Mouse (Mus musculus): ENCODE data around the gene Pkib. TPM values are rescaled to one million over a fixed set of nuclear protein-coding genes. Genes with fewer than 3 reads are reported as not detected.

Pkib gene
- polyA plus RNA-seq, 1 experiment from 2014 or later: 5.2 TPM

DNA sequence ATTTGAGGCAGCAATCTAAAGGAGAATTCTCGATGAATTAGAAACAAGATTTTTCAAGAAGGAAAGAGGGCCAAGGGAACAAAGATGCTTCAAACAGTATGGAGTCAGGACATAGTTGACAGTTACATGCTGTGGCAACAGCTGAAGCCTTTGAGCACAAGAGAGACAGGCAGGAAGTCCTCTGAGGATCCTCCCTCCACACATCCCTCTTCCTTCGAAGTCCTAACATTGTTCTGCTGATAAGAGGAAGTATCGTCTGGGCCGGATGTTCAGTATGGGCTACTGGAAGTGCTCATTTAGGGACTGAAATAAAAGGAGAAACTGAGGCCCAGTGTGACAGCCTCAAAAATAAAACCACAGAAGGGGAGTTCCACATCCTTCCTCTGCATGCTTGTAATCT is 5.2 kb downstream of the Pkib start:
- no peaks in the 10 kb centered on the region for H3K9me3 ChIP-seq (replicated peaks; ENCODE audit: control insufficient read depth, low read length, poor library complexity, severe bottlenecking)
- no peak overlapping the region for H3K27ac ChIP-seq (ENCODE audit: low read length)
- no peak overlapping the region for H3K9ac ChIP-seq (ENCODE audit: low read depth, low read length)
- H3K36me3 ChIP-seq (ENCODE audit: control insufficient read depth, insufficient read depth, low read length): no peaks in the 10 kb centered on the region
- ATAC-seq: no peak
- H3K4me2 ChIP-seq (ENCODE audit: low read length): no peak overlapping the region
- H3K4me1 ChIP-seq (ENCODE audit: control insufficient read depth, insufficient read depth, low read length): 0 out of 2 replicates have a peak, but pooled peaks cover 2% of the 10 kb centered on the region
- no peaks in the 10 kb centered on the region for H3K27me3 ChIP-seq (ENCODE audit: control insufficient read depth, insufficient read depth, low read depth, low read length)
- no peak overlapping the region for H3K4me3 ChIP-seq (ENCODE audit: low read depth, low read length)
- 62% methylated on average over 4 of the region's 4 CpGs for WGBS

DNA sequence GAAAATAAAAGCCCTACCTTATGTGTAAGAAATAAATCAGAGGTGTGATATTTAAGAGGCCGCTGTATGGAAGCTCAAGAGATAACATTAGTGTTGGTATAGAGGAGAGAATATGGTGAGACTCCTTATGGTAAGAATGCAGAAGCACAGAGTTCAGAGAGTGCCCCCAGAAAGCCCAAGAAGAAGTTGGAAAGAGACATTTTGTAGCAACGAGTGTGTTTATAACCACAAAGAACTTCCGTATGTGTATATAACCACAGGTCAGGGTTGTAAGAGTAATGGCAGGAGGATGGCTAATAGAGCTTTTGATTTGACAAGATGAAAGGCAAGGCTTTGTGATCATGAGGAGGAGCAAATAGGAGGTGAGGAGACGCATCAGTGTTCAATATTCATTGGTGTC is 6.5 kb downstream of the Pkib start:
- Histone ChIP-seq H3K27me3 (ENCODE audit: control insufficient read depth, insufficient read depth, low read depth, low read length) (no peaks in the 10 kb centered on the region), H3K9ac (ENCODE audit: low read depth, low read length) (no peak overlapping the region), H3K27ac (ENCODE audit: low read length) (no peak overlapping the region), H3K4me2 (ENCODE audit: low read length) (no peak overlapping the region), H3K4me3 (ENCODE audit: low read depth, low read length) (no peak overlapping the region), H3K36me3 (ENCODE audit: control insufficient read depth, insufficient read depth, low read length) (no peaks in the 10 kb centered on the region), H3K9me3 (replicated peaks; ENCODE audit: control insufficient read depth, low read length, poor library complexity, severe bottlenecking) (no peaks in the 10 kb centered on the region), H3K4me1 (ENCODE audit: control insufficient read depth, insufficient read depth, low read length) (no peaks in the 10 kb centered on the region)
- 89% methylated on average over 4 of the region's 4 CpGs for WGBS
- no peak for ATAC-seq

- no peak for ATAC-seq
- Histone ChIP-seq H3K4me3 (ENCODE audit: low read depth, low read length) (no peak overlapping the region), H3K4me2 (ENCODE audit: low read length) (no peak overlapping the region), H3K36me3 (ENCODE audit: control insufficient read depth, insufficient read depth, low read length) (no peaks in the 10 kb centered on the region), H3K27ac (ENCODE audit: low read length) (no peak overlapping the region), H3K9me3 (replicated peaks; ENCODE audit: control insufficient read depth, low read length, poor library complexity, severe bottlenecking) (no peaks in the 10 kb centered on the region), H3K27me3 (ENCODE audit: control insufficient read depth, insufficient read depth, low read depth, low read length) (no peaks in the 10 kb centered on the region), H3K4me1 (ENCODE audit: control insufficient read depth, insufficient read depth, low read length) (no peaks in the 10 kb centered on the region), H3K9ac (ENCODE audit: low read depth, low read length) (no peak overlapping the region)
- 81% methylated on average over 3 of the region's 3 CpGs for WGBS
Observed at GRCm38 (mm10) chr10:57639540-57639939, 7.8 kb downstream of the Pkib start.

DNA sequence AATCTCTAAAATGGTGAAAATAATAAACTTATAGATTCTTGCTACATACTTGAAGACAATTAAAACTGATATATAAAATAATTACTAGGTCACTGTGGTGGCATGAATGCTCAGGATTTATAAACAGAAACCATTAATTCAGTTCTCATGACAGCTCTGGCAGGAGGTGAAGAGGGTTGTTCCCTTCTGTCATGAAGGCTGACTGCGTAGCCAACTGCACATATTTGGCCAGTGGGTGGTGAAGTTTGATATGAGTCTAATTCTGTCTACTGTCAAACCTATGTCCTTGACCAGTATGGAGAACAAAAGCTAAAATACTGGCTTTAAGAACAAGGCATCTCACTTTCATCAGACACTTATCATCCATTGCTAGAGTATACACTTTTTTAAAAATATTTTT is 21.5 kb downstream of the Pkib start:
- Histone ChIP-seq H3K4me1 (ENCODE audit: control insufficient read depth, insufficient read depth, low read length) (no peaks in the 10 kb centered on the region), H3K27me3 (ENCODE audit: control insufficient read depth, insufficient read depth, low read depth, low read length) (no peaks in the 10 kb centered on the region), H3K9ac (ENCODE audit: low read depth, low read length) (no peak overlapping the region), H3K9me3 (replicated peaks; ENCODE audit: control insufficient read depth, low read length, poor library complexity, severe bottlenecking) (no peaks in the 10 kb centered on the region), H3K36me3 (ENCODE audit: control insufficient read depth, insufficient read depth, low read length) (no peaks in the 10 kb centered on the region), H3K4me2 (ENCODE audit: low read length) (no peak overlapping the region), H3K27ac (ENCODE audit: low read length) (no peak overlapping the region), H3K4me3 (ENCODE audit: low read depth, low read length) (no peak overlapping the region)
- WGBS: 83% methylated on average over 1 of the region's 1 CpGs
- ATAC-seq: no peak

DNA sequence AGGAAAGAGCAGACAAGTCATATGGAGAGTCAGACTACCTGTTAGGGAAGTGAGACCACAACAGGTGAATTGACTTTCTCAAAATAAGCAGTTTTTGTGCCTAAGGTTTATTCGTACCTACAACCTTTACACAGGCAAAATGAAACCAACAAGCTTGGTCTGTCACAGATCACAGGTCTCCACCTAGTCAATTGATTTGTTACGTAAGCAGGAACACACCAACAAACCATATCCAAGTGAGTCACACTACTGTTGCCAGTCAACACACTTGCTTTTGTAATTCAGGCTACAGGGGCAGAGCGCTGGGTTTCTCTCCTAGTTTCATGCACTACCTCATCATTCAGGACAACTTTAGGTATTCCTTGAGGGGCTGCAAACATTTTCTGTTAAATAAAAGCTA is 28.7 kb downstream of the Pkib start:
- Histone ChIP-seq H3K9me3 (replicated peaks; ENCODE audit: control insufficient read depth, low read length, poor library complexity, severe bottlenecking) (no peaks in the 10 kb centered on the region), H3K27me3 (ENCODE audit: control insufficient read depth, insufficient read depth, low read depth, low read length) (no peaks in the 10 kb centered on the region), H3K4me3 (ENCODE audit: low read depth, low read length) (no peak overlapping the region), H3K4me1 (ENCODE audit: control insufficient read depth, insufficient read depth, low read length) (no peaks in the 10 kb centered on the region), H3K9ac (ENCODE audit: low read depth, low read length) (no peak overlapping the region), H3K36me3 (ENCODE audit: control insufficient read depth, insufficient read depth, low read length) (no peaks in the 10 kb centered on the region), H3K27ac (ENCODE audit: low read length) (no peak overlapping the region), H3K4me2 (ENCODE audit: low read length) (no peak overlapping the region)
- no peak for ATAC-seq
- 95% methylated on average over 3 of the region's 3 CpGs for WGBS

GRCm38 (mm10) chr10:57663758-57664157 is 32.0 kb downstream of the Pkib start:
- Histone ChIP-seq H3K36me3 (ENCODE audit: control insufficient read depth, insufficient read depth, low read length) (no peaks in the 10 kb centered on the region), H3K4me3 (ENCODE audit: low read depth, low read length) (no peak overlapping the region), H3K4me2 (ENCODE audit: low read length) (no peak overlapping the region), H3K9ac (ENCODE audit: low read depth, low read length) (no peak overlapping the region), H3K27me3 (ENCODE audit: control insufficient read depth, insufficient read depth, low read depth, low read length) (no peaks in the 10 kb centered on the region), H3K4me1 (ENCODE audit: control insufficient read depth, insufficient read depth, low read length) (no peaks in the 10 kb centered on the region), H3K9me3 (replicated peaks; ENCODE audit: control insufficient read depth, low read length, poor library complexity, severe bottlenecking) (no peaks in the 10 kb centered on the region), H3K27ac (ENCODE audit: low read length) (no peak overlapping the region)
- 87% methylated on average over 1 of the region's 1 CpGs for WGBS
- no peak for ATAC-seq

- Histone ChIP-seq H3K9ac (ENCODE audit: low read depth, low read length) (no peak overlapping the region), H3K27ac (ENCODE audit: low read length) (no peak overlapping the region), H3K36me3 (ENCODE audit: control insufficient read depth, insufficient read depth, low read length) (no peaks in the 10 kb centered on the region), H3K4me2 (ENCODE audit: low read length) (no peak overlapping the region), H3K9me3 (replicated peaks; ENCODE audit: control insufficient read depth, low read length, poor library complexity, severe bottlenecking) (no peaks in the 10 kb centered on the region), H3K4me1 (ENCODE audit: control insufficient read depth, insufficient read depth, low read length) (no peaks in the 10 kb centered on the region), H3K27me3 (ENCODE audit: control insufficient read depth, insufficient read depth, low read depth, low read length) (no peaks in the 10 kb centered on the region), H3K4me3 (ENCODE audit: low read depth, low read length) (no peak overlapping the region)
- no peak for ATAC-seq
- WGBS: 95% methylated on average over 2 of the region's 2 CpGs
Observed at GRCm38 (mm10) chr10:57664253-57664652, 32.5 kb downstream of the Pkib start.

- H3K4me1 ChIP-seq (ENCODE audit: control insufficient read depth, insufficient read depth, low read length): no peaks in the 10 kb centered on the region
- ATAC-seq: no peak
- no peak overlapping the region for H3K4me2 ChIP-seq (ENCODE audit: low read length)
- no peaks in the 10 kb centered on the region for H3K27me3 ChIP-seq (ENCODE audit: control insufficient read depth, insufficient read depth, low read depth, low read length)
- H3K9ac ChIP-seq (ENCODE audit: low read depth, low read length): no peak overlapping the region
- no peak overlapping the region for H3K4me3 ChIP-seq (ENCODE audit: low read depth, low read length)
- no peaks in the 10 kb centered on the region for H3K9me3 ChIP-seq (replicated peaks; ENCODE audit: control insufficient read depth, low read length, poor library complexity, severe bottlenecking)
- no peak overlapping the region for H3K27ac ChIP-seq (ENCODE audit: low read length)
- H3K36me3 ChIP-seq (ENCODE audit: control insufficient read depth, insufficient read depth, low read length): no peaks in the 10 kb centered on the region
Observed at GRCm38 (mm10) chr10:57675740-57676139, 44.0 kb downstream of the Pkib start.

DNA sequence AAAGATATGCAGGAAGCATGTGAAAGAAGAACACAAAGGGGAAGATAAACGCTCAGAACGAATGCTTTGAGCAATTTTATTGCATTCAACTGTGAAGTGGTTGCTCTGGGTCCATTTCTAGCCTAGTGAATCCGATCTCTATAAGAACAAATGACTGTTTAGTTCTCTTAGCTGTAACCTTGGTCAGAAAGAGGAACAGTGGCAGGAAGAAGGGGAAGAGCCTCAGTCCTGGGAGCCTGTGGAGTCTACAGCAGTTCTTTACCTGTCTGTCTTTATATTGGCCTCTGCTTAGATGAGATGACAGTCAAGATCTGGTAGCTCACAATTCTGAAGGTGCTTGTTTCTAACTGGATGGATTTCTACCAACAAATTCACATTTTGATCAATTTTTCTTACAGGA is 56.2 kb downstream of the Pkib start:
- Histone ChIP-seq H3K4me2 (ENCODE audit: low read length) (no peak overlapping the region), H3K27me3 (ENCODE audit: control insufficient read depth, insufficient read depth, low read depth, low read length) (no peaks in the 10 kb centered on the region), H3K9ac (ENCODE audit: low read depth, low read length) (no peak overlapping the region), H3K9me3 (replicated peaks; ENCODE audit: control insufficient read depth, low read length, poor library complexity, severe bottlenecking) (no peaks in the 10 kb centered on the region), H3K27ac (ENCODE audit: low read length) (no peak overlapping the region), H3K36me3 (ENCODE audit: control insufficient read depth, insufficient read depth, low read length) (no peaks in the 10 kb centered on the region), H3K4me3 (ENCODE audit: low read depth, low read length) (no peak overlapping the region), H3K4me1 (ENCODE audit: control insufficient read depth, insufficient read depth, low read length) (no peaks in the 10 kb centered on the region)
- 83% methylated on average over 3 of the region's 3 CpGs for WGBS
- no peak for ATAC-seq

DNA sequence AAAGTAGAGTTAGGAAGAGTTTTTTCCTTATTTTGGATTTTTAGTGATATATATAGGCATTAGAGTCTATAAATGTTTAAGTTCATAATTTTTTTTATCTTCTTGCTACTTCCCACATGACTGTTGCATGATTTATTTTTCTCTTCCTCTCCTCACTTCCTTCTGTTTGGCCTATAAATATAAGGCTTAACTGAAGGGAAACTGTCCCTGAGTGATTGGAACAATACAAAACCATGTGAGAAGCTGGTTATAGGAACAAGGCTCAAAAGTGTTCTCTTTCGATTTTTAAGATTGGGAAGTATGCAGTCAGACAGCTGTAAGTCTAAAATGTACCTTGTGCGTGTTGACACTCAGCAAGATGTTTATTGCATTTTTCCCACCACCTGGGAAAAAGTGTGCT is 58.4 kb downstream of the Pkib start:
- Histone ChIP-seq H3K4me1 (ENCODE audit: control insufficient read depth, insufficient read depth, low read length) (no peaks in the 10 kb centered on the region), H3K27ac (ENCODE audit: low read length) (no peak overlapping the region), H3K4me3 (ENCODE audit: low read depth, low read length) (no peak overlapping the region), H3K27me3 (ENCODE audit: control insufficient read depth, insufficient read depth, low read depth, low read length) (no peaks in the 10 kb centered on the region), H3K4me2 (ENCODE audit: low read length) (no peak overlapping the region), H3K9ac (ENCODE audit: low read depth, low read length) (no peak overlapping the region), H3K36me3 (ENCODE audit: control insufficient read depth, insufficient read depth, low read length) (no peaks in the 10 kb centered on the region), H3K9me3 (replicated peaks; ENCODE audit: control insufficient read depth, low read length, poor library complexity, severe bottlenecking) (no peaks in the 10 kb centered on the region)
- WGBS: 88% methylated on average over 2 of the region's 2 CpGs
- ATAC-seq: no peak

All from midbrain, embryonic 16.5 days (tissue).